Mouse (Mus musculus) stomach, postnatal 0 days (tissue): ENCODE results near the gene Trak2.
A peak's percentile ranks its signal among the peaks of the same experiment; 100 is the strongest.

Experiments
- CTCF ChIP-seq: IDR thresholded peaks from 2 replicates; pipeline ENCODE4 v1.5.1; 2016; ENCODE audit warnings: antibody characterized with exemption, low read depth, mild to moderate bottlenecking, moderate library complexity
- EP300 ChIP-seq: optimal IDR thresholded peaks from 2 replicates; pipeline ENCODE3; 2016; ENCODE audit warnings: antibody characterized with exemption

- TF ChIP-seq CTCF (peak; percentile 63), EP300 (no peak)
Measured at GRCm38 (mm10) chr1:59009250-59009649, 36.0 kb upstream of the Trak2 start.
